Mouse (Mus musculus) forebrain, embryonic 15.5 days (tissue): Measurements from ENCODE around the gene Skiv2l. TPM values are rescaled to one million over a fixed set of nuclear protein-coding genes. Genes with fewer than 3 reads are reported as not detected.

Experiments used
- ATAC-seq: fragments of 200-750 bp; cut with Nextera tagmentation; replicated peaks from 2 replicates; pipeline ENCODE4 v1.8.0; 2017; ENCODE audit warnings: mild to moderate bottlenecking, moderate TSS enrichment, moderate library complexity
- H3K27ac ChIP-seq: fragments of 300-500 bp; sonication (generic); replicated peaks from 2 replicates; pipeline ENCODE4 v1.5.1; 2015; ENCODE audit warnings: mild to moderate bottlenecking, inconsistent platforms
- H3K27me3 ChIP-seq: fragments of 300-500 bp; sonication (generic); 2 replicates; pipeline ENCODE4 v1.6.1; 2015; ENCODE audit warnings: inconsistent platforms
- H3K36me3 ChIP-seq: fragments of 300-500 bp; sonication (generic); 2 replicates; pipeline ENCODE4 v1.6.1; 2015; ENCODE audit warnings: mild to moderate bottlenecking, inconsistent platforms
- H3K4me1 ChIP-seq: fragments of 300-500 bp; sonication (generic); 2 replicates; pipeline ENCODE4 v1.6.1; 2015; ENCODE audit warnings: inconsistent platforms
- H3K4me2 ChIP-seq: fragments of 300-500 bp; sonication (generic); replicated peaks from 2 replicates; pipeline ENCODE4 v1.6.1; 2015; ENCODE audit warnings: mild to moderate bottlenecking, inconsistent platforms
- H3K4me3 ChIP-seq: fragments of 300-500 bp; sonication (generic); 2 replicates; pipeline ENCODE4 v1.5.1; 2015; ENCODE audit warnings: mild to moderate bottlenecking, inconsistent platforms
- H3K9ac ChIP-seq: fragments of 300-500 bp; sonication (generic); replicated peaks from 2 replicates; pipeline ENCODE4 v1.6.1; 2015; ENCODE audit warnings: mild to moderate bottlenecking, inconsistent platforms
- H3K9me3 ChIP-seq: fragments of 300-500 bp; sonication (generic); 2 replicates; pipeline ENCODE4 v1.6.1; 2016; ENCODE audit warnings: inconsistent platforms
- WGBS: fragments of 180-500 bp; shearing (Covaris S2); methylation state at CpG from one replicate; pipeline ENCODE4 v1.1.7; 2015; ENCODE audit warnings: mixed read lengths; 5-methylcytosine and 5-hydroxymethylcytosine counted together
- microRNA-seq: library from miRNA; unstranded; fragments of <30 nt; microRNA quantifications from one replicate; pipeline ENCODE4, GENCODE M21; 2016
- polyA plus RNA-seq: library from polyadenylated mRNA; unstranded; fragments of >200 nt; fragmentation: Nextera tagmentation; extraction: Ambion mirVana; gene quantifications from 2 replicates; pipeline ENCODE4 v1.2.1, GENCODE M21; 2015

Gene Skiv2l
- polyA plus RNA-seq, 1 experiment from 2014 or later = 59.7 TPM

GRCm38 (mm10) chr17:34795016-34795415 is 55.0 kb downstream of the Skiv2l start:
- no peak overlapping the region for H3K9ac ChIP-seq
- H3K27ac ChIP-seq = no peak overlapping the region
- H3K4me1 ChIP-seq = no peaks in the 10 kb centered on the region
- no peaks in the 10 kb centered on the region for H3K27me3 ChIP-seq
- ATAC-seq = no peak
- no peak overlapping the region for H3K4me3 ChIP-seq
- no peaks in the 10 kb centered on the region for H3K9me3 ChIP-seq
- 85% methylated on average over 10 of the region's 10 CpGs for WGBS
- H3K36me3 ChIP-seq = no peaks in the 10 kb centered on the region
- H3K4me2 ChIP-seq = no peak overlapping the region

Small RNAs within 50 kb of the gene (microRNA-seq; reads per million reads assigned to microRNA genes)
- gene Mir6970 (0.88 reads per million), gene Mir6971 (4.0 reads per million, percentile 13 among the genes with 10 or more reads in this experiment), gene Mir6972 (not detected)

Other genes with a start within 250 kb of the Skiv2l start
- gene Rnf5, start 246.5 kb downstream of the Skiv2l start, polyA plus RNA-seq = 313 and 321 TPM in 2 replicates
- 89.2 and 91.1 TPM in 2 replicates for gene Agpat1, start 245.9 kb downstream of the Skiv2l start, polyA plus RNA-seq
- gene Egfl8, start 234.2 kb downstream of the Skiv2l start, polyA plus RNA-seq = 6.1 and 7.4 TPM in 2 replicates
- gene Ppt2, start 221.7 kb downstream of the Skiv2l start, polyA plus RNA-seq = 17.2 and 18.2 TPM in 2 replicates
- gene Prrt1, start 220.7 kb downstream of the Skiv2l start, polyA plus RNA-seq = 6.8 and 7.4 TPM in 2 replicates
- 15.3 and 15.8 TPM in 2 replicates for gene Fkbpl, start 205.4 kb downstream of the Skiv2l start, polyA plus RNA-seq
- 111 and 112 TPM in 2 replicates for gene Atf6b, start 203.1 kb downstream of the Skiv2l start, polyA plus RNA-seq
- 0.05 and 0.06 TPM in 2 replicates for gene Tnxb, start 179.7 kb downstream of the Skiv2l start, polyA plus RNA-seq
- gene C4b, start 106.3 kb downstream of the Skiv2l start, polyA plus RNA-seq = 0.04 TPM in 1 of 2 replicates, not detected in the other
- not detected in 2 replicates for gene Cyp21a1, start 45.6 kb downstream of the Skiv2l start, polyA plus RNA-seq
- gene Stk19, start 13.3 kb downstream of the Skiv2l start, polyA plus RNA-seq = 39.8 and 43.0 TPM in 2 replicates
- 75.2 and 77.8 TPM in 2 replicates for gene Dxo, start 13.2 kb downstream of the Skiv2l start, polyA plus RNA-seq
- 94.9 and 97.1 TPM in 2 replicates for gene Nelfe, start 181 bp upstream of the Skiv2l start, polyA plus RNA-seq
- gene Cfb, start 12.3 kb upstream of the Skiv2l start, polyA plus RNA-seq = 1.8 and 2.1 TPM in 2 replicates
- gene Zbtb12, start 29.3 kb upstream of the Skiv2l start, polyA plus RNA-seq = 9.5 and 9.9 TPM in 2 replicates
- 0.17 TPM in 1 of 2 replicates, not detected in the other for gene Gm20547, start 31.8 kb upstream of the Skiv2l start, polyA plus RNA-seq
- 0.77 and 1.5 TPM in 2 replicates for gene C2, start 48.1 kb upstream of the Skiv2l start, polyA plus RNA-seq
- 108 and 111 TPM in 2 replicates for gene Ehmt2, start 48.3 kb upstream of the Skiv2l start, polyA plus RNA-seq
- not detected in 2 replicates for gene Slc44a4, start 64.3 kb upstream of the Skiv2l start, polyA plus RNA-seq
- 27.9 and 31.0 TPM in 2 replicates for gene Neu1, start 81.0 kb upstream of the Skiv2l start, polyA plus RNA-seq
- 0.10 and 0.17 TPM in 2 replicates for gene Hspa1b, start 109.0 kb upstream of the Skiv2l start, polyA plus RNA-seq
- gene Gm20481, start 119.7 kb upstream of the Skiv2l start, polyA plus RNA-seq = not detected in 2 replicates
- gene Hspa1a, start 121.9 kb upstream of the Skiv2l start, polyA plus RNA-seq = 3.6 and 3.7 TPM in 2 replicates
- 1.5 TPM in 2 replicates for gene Hspa1l, start 122.5 kb upstream of the Skiv2l start, polyA plus RNA-seq
- 132 and 149 TPM in 2 replicates for gene Lsm2, start 131.7 kb upstream of the Skiv2l start, polyA plus RNA-seq
- gene Vars, start 150.8 kb upstream of the Skiv2l start, polyA plus RNA-seq = 82.9 and 88.6 TPM in 2 replicates
- 0.14 and 0.28 TPM in 2 replicates for gene Vwa7, start 166.4 kb upstream of the Skiv2l start, polyA plus RNA-seq
- 5.8 and 5.9 TPM in 2 replicates for gene Sapcd1, start 177.8 kb upstream of the Skiv2l start, polyA plus RNA-seq
- 2.8 and 3.2 TPM in 2 replicates for gene Msh5, start 196.5 kb upstream of the Skiv2l start, polyA plus RNA-seq
- 98.4 and 100 TPM in 2 replicates for gene Clic1, start 199.8 kb upstream of the Skiv2l start, polyA plus RNA-seq
- gene Ddah2, start 208.8 kb upstream of the Skiv2l start, polyA plus RNA-seq = 540 and 556 TPM in 2 replicates
- not detected in 2 replicates for gene Ly6g6c, start 215.2 kb upstream of the Skiv2l start, polyA plus RNA-seq
- 0.15 and 0.17 TPM in 2 replicates for gene Mpig6b, start 216.0 kb upstream of the Skiv2l start, polyA plus RNA-seq
- 10.0 and 11.9 TPM in 2 replicates for gene Ly6g6e, start 226.7 kb upstream of the Skiv2l start, polyA plus RNA-seq
- gene Ly6g6d, start 227.9 kb upstream of the Skiv2l start, polyA plus RNA-seq = 0.46 and 0.47 TPM in 2 replicates
- gene Ly6g6f, start 235.4 kb upstream of the Skiv2l start, polyA plus RNA-seq = 0.32 TPM in 1 of 2 replicates, not detected in the other
- gene Abhd16a, start 239.1 kb upstream of the Skiv2l start, polyA plus RNA-seq = 93.2 and 97.4 TPM in 2 replicates